Mouse (Mus musculus): Measurements from ENCODE around the gene Dok4. TPM values are rescaled to one million over a fixed set of nuclear protein-coding genes. Genes with fewer than 3 reads are reported as not detected.

Dok4 gene
- polyA plus RNA-seq, 1 experiment from 2014 or later, result 12.9 TPM

GRCm38 (mm10) chr8:94914701-94915101, 38.6 kb upstream of the Dok4 start:
- H3K4me3 ChIP-seq (ENCODE audit: low read depth, low read length), result no peak overlapping the region
- H3K36me3 ChIP-seq (ENCODE audit: control insufficient read depth, insufficient read depth, low read length), result no peaks in the 10 kb centered on the region
- H3K27ac ChIP-seq (ENCODE audit: low read depth, low read length), result no peak overlapping the region
- H3K9ac ChIP-seq (ENCODE audit: low read length), result no peak overlapping the region
- H3K9me3 ChIP-seq (ENCODE audit: control insufficient read depth, low read length), result no peaks in the 10 kb centered on the region
- WGBS, result 80% methylated on average over 3 of the region's 3 CpGs
- DNase-seq (ENCODE audit: low spot score, missing footprints), result peak; percentile 77
- H3K27me3 ChIP-seq (ENCODE audit: control insufficient read depth, insufficient read depth, low read length), result peaks cover 31% of the 10 kb centered on the region
- no peak for ATAC-seq (ENCODE audit: low FRiP score)
- H3K4me2 ChIP-seq, result no peak overlapping the region
- peaks cover 19% of the 10 kb centered on the region for H3K4me1 ChIP-seq (ENCODE audit: control insufficient read depth, insufficient read depth, low read length)

- Histone ChIP-seq H3K4me2 (no peak overlapping the region), H3K36me3 (ENCODE audit: control insufficient read depth, insufficient read depth, low read length) (no peaks in the 10 kb centered on the region), H3K9me3 (ENCODE audit: control insufficient read depth, low read length) (no peaks in the 10 kb centered on the region), H3K4me3 (ENCODE audit: low read depth, low read length) (no peak overlapping the region), H3K4me1 (ENCODE audit: control insufficient read depth, insufficient read depth, low read length) (peaks cover 19% of the 10 kb centered on the region), H3K27ac (ENCODE audit: low read depth, low read length) (no peak overlapping the region), H3K27me3 (ENCODE audit: control insufficient read depth, insufficient read depth, low read length) (peaks cover 31% of the 10 kb centered on the region), H3K9ac (ENCODE audit: low read length) (no peak overlapping the region)
- DNase-seq (ENCODE audit: low spot score, missing footprints) (peak; percentile 81), ATAC-seq (ENCODE audit: low FRiP score) (no peak)
- WGBS, result 87% methylated on average over 6 of the region's 6 CpGs
These were observed 38.1 kb upstream of the Dok4 start for GRCm38 (mm10) chr8:94914256-94914655.

- Histone ChIP-seq H3K4me3 (ENCODE audit: low read depth, low read length) (peak overlapping the region; percentile 46), H3K4me1 (ENCODE audit: control insufficient read depth, insufficient read depth, low read length) (peaks cover 19% of the 10 kb centered on the region), H3K36me3 (ENCODE audit: control insufficient read depth, insufficient read depth, low read length) (no peaks in the 10 kb centered on the region), H3K9ac (ENCODE audit: low read length) (peak overlapping the region; percentile 47), H3K27ac (ENCODE audit: low read depth, low read length) (no peak overlapping the region), H3K9me3 (ENCODE audit: control insufficient read depth, low read length) (no peaks in the 10 kb centered on the region), H3K27me3 (ENCODE audit: control insufficient read depth, insufficient read depth, low read length) (peaks cover 31% of the 10 kb centered on the region), H3K4me2 (peak overlapping the region; percentile 77)
- DNase-seq (ENCODE audit: low spot score, missing footprints), result peak; percentile 95
- ATAC-seq (ENCODE audit: low FRiP score), result peak; percentile 74
- WGBS, result 8% methylated on average over 76 of the region's 77 CpGs
These were observed 37.0 kb upstream of the Dok4 start for GRCm38 (mm10) chr8:94913061-94913660.

GRCm38 (mm10) chr8:94908847-94909246, 32.7 kb upstream of the Dok4 start:
- H3K9me3 ChIP-seq (ENCODE audit: control insufficient read depth, low read length), result no peaks in the 10 kb centered on the region
- DNase-seq (ENCODE audit: low spot score, missing footprints) (peak; percentile 96), ATAC-seq (ENCODE audit: low FRiP score) (no peak)
- H3K9ac ChIP-seq (ENCODE audit: low read length), result no peak overlapping the region
- WGBS, result 15% methylated on average over 4 of the region's 4 CpGs
- no peak overlapping the region for H3K4me3 ChIP-seq (ENCODE audit: low read depth, low read length)
- peaks cover 19% of the 10 kb centered on the region for H3K27me3 ChIP-seq (ENCODE audit: control insufficient read depth, insufficient read depth, low read length)
- no peaks in the 10 kb centered on the region for H3K36me3 ChIP-seq (ENCODE audit: control insufficient read depth, insufficient read depth, low read length)
- H3K27ac ChIP-seq (ENCODE audit: low read depth, low read length), result no peak overlapping the region
- H3K4me1 ChIP-seq (ENCODE audit: control insufficient read depth, insufficient read depth, low read length), result peaks cover 10% of the 10 kb centered on the region
- no peak overlapping the region for H3K4me2 ChIP-seq

GRCm38 (mm10) chr8:94907591-94908300, 31.6 kb upstream of the Dok4 start:
- H3K4me2 ChIP-seq, result no peak overlapping the region
- peaks cover 10% of the 10 kb centered on the region for H3K27me3 ChIP-seq (ENCODE audit: control insufficient read depth, insufficient read depth, low read length)
- no peak overlapping the region for H3K4me3 ChIP-seq (ENCODE audit: low read depth, low read length)
- no peaks in the 10 kb centered on the region for H3K9me3 ChIP-seq (ENCODE audit: control insufficient read depth, low read length)
- WGBS, result 90% methylated on average over 18 of the region's 18 CpGs
- H3K27ac ChIP-seq (ENCODE audit: low read depth, low read length), result no peak overlapping the region
- H3K36me3 ChIP-seq (ENCODE audit: control insufficient read depth, insufficient read depth, low read length), result no peaks in the 10 kb centered on the region
- H3K9ac ChIP-seq (ENCODE audit: low read length), result no peak overlapping the region
- peak; percentile 41 for DNase-seq (ENCODE audit: low spot score, missing footprints)
- H3K4me1 ChIP-seq (ENCODE audit: control insufficient read depth, insufficient read depth, low read length), result no peaks in the 10 kb centered on the region
- no peak for ATAC-seq (ENCODE audit: low FRiP score)

- Histone ChIP-seq H3K27ac (ENCODE audit: low read depth, low read length) (no peak overlapping the region), H3K4me2 (no peak overlapping the region), H3K9me3 (ENCODE audit: control insufficient read depth, low read length) (no peaks in the 10 kb centered on the region), H3K4me3 (ENCODE audit: low read depth, low read length) (no peak overlapping the region), H3K36me3 (ENCODE audit: control insufficient read depth, insufficient read depth, low read length) (no peaks in the 10 kb centered on the region), H3K27me3 (ENCODE audit: control insufficient read depth, insufficient read depth, low read length) (no peaks in the 10 kb centered on the region), H3K9ac (ENCODE audit: low read length) (no peak overlapping the region), H3K4me1 (ENCODE audit: control insufficient read depth, insufficient read depth, low read length) (peaks cover 6% of the 10 kb centered on the region)
- peak; percentile 61 for DNase-seq (ENCODE audit: low spot score, missing footprints)
- ATAC-seq (ENCODE audit: low FRiP score), result no peak
- 85% methylated on average over 12 of the region's 12 CpGs for WGBS
These were observed 28.5 kb upstream of the Dok4 start for GRCm38 (mm10) chr8:94904450-94905175.

- DNase-seq (ENCODE audit: low spot score, missing footprints), result peak; percentile 47
- Histone ChIP-seq H3K9ac (ENCODE audit: low read length) (no peak overlapping the region), H3K36me3 (ENCODE audit: control insufficient read depth, insufficient read depth, low read length) (no peaks in the 10 kb centered on the region), H3K4me1 (ENCODE audit: control insufficient read depth, insufficient read depth, low read length) (peaks cover 6% of the 10 kb centered on the region), H3K9me3 (ENCODE audit: control insufficient read depth, low read length) (no peaks in the 10 kb centered on the region), H3K27ac (ENCODE audit: low read depth, low read length) (no peak overlapping the region), H3K4me2 (no peak overlapping the region), H3K27me3 (ENCODE audit: control insufficient read depth, insufficient read depth, low read length) (no peaks in the 10 kb centered on the region), H3K4me3 (ENCODE audit: low read depth, low read length) (no peak overlapping the region)
- ATAC-seq (ENCODE audit: low FRiP score), result no peak
- 77% methylated on average over 12 of the region's 12 CpGs for WGBS
These were observed 27.6 kb upstream of the Dok4 start for GRCm38 (mm10) chr8:94903709-94904108.

GRCm38 (mm10) chr8:94901031-94901430, 24.9 kb upstream of the Dok4 start:
- H3K36me3 ChIP-seq (ENCODE audit: control insufficient read depth, insufficient read depth, low read length), result no peaks in the 10 kb centered on the region
- WGBS, result 20% methylated on average over 5 of the region's 5 CpGs
- no peak overlapping the region for H3K27ac ChIP-seq (ENCODE audit: low read depth, low read length)
- no peaks in the 10 kb centered on the region for H3K27me3 ChIP-seq (ENCODE audit: control insufficient read depth, insufficient read depth, low read length)
- DNase-seq (ENCODE audit: low spot score, missing footprints) (peak; percentile 77), ATAC-seq (ENCODE audit: low FRiP score) (no peak)
- no peak overlapping the region for H3K4me2 ChIP-seq
- H3K4me1 ChIP-seq (ENCODE audit: control insufficient read depth, insufficient read depth, low read length), result peaks cover 6% of the 10 kb centered on the region
- H3K4me3 ChIP-seq (ENCODE audit: low read depth, low read length), result no peak overlapping the region
- no peak overlapping the region for H3K9ac ChIP-seq (ENCODE audit: low read length)
- no peaks in the 10 kb centered on the region for H3K9me3 ChIP-seq (ENCODE audit: control insufficient read depth, low read length)

- Histone ChIP-seq H3K4me2 (no peak overlapping the region), H3K9ac (ENCODE audit: low read length) (no peak overlapping the region), H3K4me3 (ENCODE audit: low read depth, low read length) (no peak overlapping the region), H3K27ac (ENCODE audit: low read depth, low read length) (no peak overlapping the region; the same call in 1 of the 2 replicates), H3K9me3 (ENCODE audit: control insufficient read depth, low read length) (no peaks in the 10 kb centered on the region), H3K27me3 (ENCODE audit: control insufficient read depth, insufficient read depth, low read length) (no peaks in the 10 kb centered on the region), H3K4me1 (ENCODE audit: control insufficient read depth, insufficient read depth, low read length) (peaks cover 6% of the 10 kb centered on the region), H3K36me3 (ENCODE audit: control insufficient read depth, insufficient read depth, low read length) (no peaks in the 10 kb centered on the region)
- 15% methylated on average over 6 of the region's 6 CpGs for WGBS
- ATAC-seq (ENCODE audit: low FRiP score) (no peak), DNase-seq (ENCODE audit: low spot score, missing footprints) (no peak)
These were observed 24.5 kb upstream of the Dok4 start for GRCm38 (mm10) chr8:94900617-94901016.
